Mouse (Mus musculus) kidney, postnatal 0 days (tissue): ENCODE measurements at regions not wholly inside any gene's neighbourhood (a gene's known extent, or its start where the extent isn't known, plus 50 kb on each side); places are given as distances from the start of the nearest gene placed in this dataset.

Experiments used
- ATAC-seq: fragments of 200-750 bp; cut with Nextera tagmentation; replicated peaks from 2 replicates; pipeline ENCODE4 v1.8.0; 2017; ENCODE audit warnings: low read depth, moderate number of reproducible peaks, moderate TSS enrichment, moderate library complexity; ENCODE audit not compliant: low FRiP score
- DNase-seq: peaks from one replicate; pipeline ENCODE4 v3.0.0-alpha.2; 2016; ENCODE audit warnings: low spot score
- H3K27ac ChIP-seq: fragments of 300-500 bp; sonication (generic); 2 replicates; pipeline ENCODE4 v1.5.1; 2014; ENCODE audit warnings: mild to moderate bottlenecking
- H3K27me3 ChIP-seq: fragments of 300-500 bp; sonication (generic); 2 replicates; pipeline ENCODE4 v1.6.1; 2014; ENCODE audit warnings: low read length, mixed read lengths; ENCODE audit not compliant: insufficient read depth
- H3K36me3 ChIP-seq: fragments of 300-500 bp; sonication (generic); 2 replicates; pipeline ENCODE4 v1.6.1; 2014; ENCODE audit warnings: low read length, mixed read lengths; ENCODE audit not compliant: insufficient read depth
- H3K4me1 ChIP-seq: fragments of 300-500 bp; sonication (generic); replicated peaks from 2 replicates; pipeline ENCODE4 v1.6.1; 2014; ENCODE audit warnings: antibody characterized with exemption, low read length, mixed read lengths; ENCODE audit not compliant: insufficient read depth
- H3K4me2 ChIP-seq: fragments of 300-500 bp; sonication (generic); 2 replicates; pipeline ENCODE4 v1.6.1; 2014; ENCODE audit warnings: mild to moderate bottlenecking, low read length, moderate library complexity, mixed read lengths
- H3K4me3 ChIP-seq: fragments of 300-500 bp; sonication (generic); replicated peaks from 2 replicates; pipeline ENCODE4 v1.5.1; 2014; ENCODE audit warnings: low read depth, low read length
- H3K9ac ChIP-seq: fragments of 300-500 bp; sonication (generic); 2 replicates; pipeline ENCODE4 v1.6.1; 2014; ENCODE audit warnings: low read depth, low read length
- H3K9me3 ChIP-seq: fragments of 300-500 bp; sonication (generic); replicated peaks from 2 replicates; pipeline ENCODE4 v1.6.1; 2016; ENCODE audit warnings: low read length, inconsistent platforms, mixed read lengths
- CTCF ChIP-seq: IDR thresholded peaks from 2 replicates; pipeline ENCODE4 v1.5.1; 2016; ENCODE audit warnings: antibody characterized with exemption, low read depth, mild to moderate bottlenecking, moderate library complexity
- WGBS: fragments of 180-500 bp; shearing (Covaris S2); extraction: QIAGEN DNeasy Blood & Tissue Kit; methylation state at CpG from one replicate; pipeline ENCODE4 v1.1.7; 2014; 5-methylcytosine and 5-hydroxymethylcytosine counted together

GRCm38 (mm10) chr5:25602123-25602522 lies 86.3 kb downstream of the Cct8l1 start:
- H3K36me3 ChIP-seq = no peaks in the 10 kb centered on the region
- no peak overlapping the region for H3K4me3 ChIP-seq
- no peaks in the 10 kb centered on the region for H3K27me3 ChIP-seq
- DNase-seq = peak; percentile 18
- H3K4me1 ChIP-seq = no peaks in the 10 kb centered on the region
- no peak overlapping the region for H3K4me2 ChIP-seq
- H3K9me3 ChIP-seq = no peaks in the 10 kb centered on the region
- peak; percentile 53 for TF ChIP-seq CTCF
- ATAC-seq = no peak
- H3K9ac ChIP-seq = no peak overlapping the region
- H3K27ac ChIP-seq = no peak overlapping the region
- 56% methylated on average over 2 of the region's 2 CpGs for WGBS

- ATAC-seq = no peak
- no peak for TF ChIP-seq CTCF
- WGBS = 78% methylated on average over 1 of the region's 1 CpGs
Observed at GRCm38 (mm10) chr5:25599363-25599762, 83.5 kb downstream of the Cct8l1 start.

GRCm38 (mm10) chr5:25597786-25598185 lies 81.9 kb downstream of the Cct8l1 start:
- H3K4me3 ChIP-seq = no peak overlapping the region
- no peaks in the 10 kb centered on the region for H3K36me3 ChIP-seq
- ATAC-seq (no peak), DNase-seq (no peak)
- no peak for TF ChIP-seq CTCF
- H3K27ac ChIP-seq = no peak overlapping the region
- H3K9me3 ChIP-seq = no peaks in the 10 kb centered on the region
- H3K4me2 ChIP-seq = no peak overlapping the region
- no peaks in the 10 kb centered on the region for H3K4me1 ChIP-seq
- H3K27me3 ChIP-seq = no peaks in the 10 kb centered on the region
- H3K9ac ChIP-seq = no peak overlapping the region
- 85% methylated on average over 6 of the region's 6 CpGs for WGBS

More at GRCm38 (mm10) chr5:25599363-25599762, 83.5 kb downstream of the Cct8l1 start:
- H3K4me2 ChIP-seq = no peak overlapping the region
- H3K9me3 ChIP-seq = no peaks in the 10 kb centered on the region
- no peak for DNase-seq
- no peak overlapping the region for H3K4me3 ChIP-seq
- no peak overlapping the region for H3K9ac ChIP-seq
- H3K27me3 ChIP-seq = no peaks in the 10 kb centered on the region
- no peaks in the 10 kb centered on the region for H3K4me1 ChIP-seq
- no peaks in the 10 kb centered on the region for H3K36me3 ChIP-seq
- no peak overlapping the region for H3K27ac ChIP-seq

- Histone ChIP-seq H3K36me3 (no peaks in the 10 kb centered on the region), H3K9me3 (no peaks in the 10 kb centered on the region), H3K4me1 (no peaks in the 10 kb centered on the region), H3K27ac (no peak overlapping the region), H3K9ac (no peak overlapping the region), H3K4me3 (no peak overlapping the region), H3K27me3 (no peaks in the 10 kb centered on the region), H3K4me2 (no peak overlapping the region)
- ATAC-seq (no peak), DNase-seq (no peak)
- TF ChIP-seq CTCF = 0 out of 2 replicates have a peak, but pooled peaks have one; percentile 2
Observed at GRCm38 (mm10) chr5:25591709-25592108, 75.8 kb downstream of the Cct8l1 start.
